Mouse (Mus musculus) neural tube, embryonic 14.5 days (tissue): ENCODE results near the gene Rab5a. TPM values are rescaled to one million over a fixed set of nuclear protein-coding genes. Genes with fewer than 3 reads are reported as not detected.

Source experiments
- ATAC-seq: fragments of 200-750 bp; cut with Nextera tagmentation; 2 replicates; pipeline ENCODE4 v1.8.0; 2017; ENCODE audit warnings: low read depth, mild to moderate bottlenecking, moderate TSS enrichment, moderate library complexity
- H3K27ac ChIP-seq: fragments of 300-500 bp; sonication (generic); 2 replicates; pipeline ENCODE4 v1.5.1; 2014; ENCODE audit warnings: low read depth, mild to moderate bottlenecking, control low read depth, low read length, moderate library complexity, mixed read lengths
- H3K27me3 ChIP-seq: fragments of 300-500 bp; sonication (generic); 2 replicates; pipeline ENCODE4 v1.6.1; 2014; ENCODE audit warnings: low read length; ENCODE audit not compliant: control insufficient read depth, insufficient read depth
- H3K36me3 ChIP-seq: fragments of 300-500 bp; sonication (generic); 2 replicates; pipeline ENCODE4 v1.6.1; 2014; ENCODE audit warnings: low read length, mixed read lengths; ENCODE audit not compliant: control insufficient read depth, insufficient read depth
- H3K4me1 ChIP-seq: fragments of 300-500 bp; sonication (generic); 2 replicates; pipeline ENCODE4 v1.6.1; 2014; ENCODE audit warnings: low read length; ENCODE audit not compliant: control insufficient read depth, insufficient read depth
- H3K4me2 ChIP-seq: fragments of 300-500 bp; sonication (generic); 2 replicates; pipeline ENCODE4 v1.6.1; 2014; ENCODE audit warnings: mild to moderate bottlenecking, low read depth, low read length, control low read depth
- H3K4me3 ChIP-seq: fragments of 300-500 bp; sonication (generic); 2 replicates; pipeline ENCODE4 v1.5.1; 2014; ENCODE audit warnings: low read depth, low read length, control low read depth, mixed read lengths
- H3K9ac ChIP-seq: fragments of 300-500 bp; sonication (generic); replicated peaks from 2 replicates; pipeline ENCODE4 v1.6.1; 2014; ENCODE audit warnings: low read depth, mild to moderate bottlenecking, control low read depth, low read length, mixed read lengths
- H3K9me3 ChIP-seq: fragments of 300-500 bp; sonication (generic); 2 replicates; pipeline ENCODE4 v1.6.1; 2016; ENCODE audit warnings: low read length; ENCODE audit not compliant: control insufficient read depth
- WGBS: fragments of 180-500 bp; shearing (Covaris S2); extraction: QIAGEN DNeasy Blood & Tissue Kit; methylation state at CpG from one replicate; pipeline ENCODE4 v1.1.7; 2014; 5-methylcytosine and 5-hydroxymethylcytosine counted together
- polyA plus RNA-seq: library from polyadenylated mRNA; unstranded; fragments of >200 nt; fragmentation: Nextera tagmentation; extraction: Ambion mirVana; gene quantifications from 2 replicates; pipeline ENCODE4 v1.2.1, GENCODE M21; 2014

The Rab5a gene
- polyA plus RNA-seq, 1 experiment from 2014 or later = 116 TPM

- H3K27ac ChIP-seq = peak overlapping the region; percentile 89
- H3K9ac ChIP-seq = peak overlapping the region; percentile 77
- no peaks in the 10 kb centered on the region for H3K9me3 ChIP-seq
- no peaks in the 10 kb centered on the region for H3K27me3 ChIP-seq
- peak overlapping the region; percentile 76 for H3K4me2 ChIP-seq
- H3K36me3 ChIP-seq = no peaks in the 10 kb centered on the region
- WGBS = 0% methylated on average over 33 of the region's 33 CpGs
- peak overlapping the region; percentile 80 for H3K4me3 ChIP-seq
- peaks cover 19% of the 10 kb centered on the region for H3K4me1 ChIP-seq
- no peak; the same call in 1 of the 2 replicates for ATAC-seq
Measured at GRCm38 (mm10) chr17:53479604-53480041, 589 bp downstream of the Rab5a start.

- 0 out of 2 replicates have a peak, but pooled peaks cover 1% of the 10 kb centered on the region for H3K36me3 ChIP-seq
- peak overlapping the region; percentile 76 for H3K4me2 ChIP-seq
- WGBS = 56% methylated on average over 7 of the region's 7 CpGs
- H3K9me3 ChIP-seq = no peaks in the 10 kb centered on the region
- ATAC-seq = no peak
- peaks cover 19% of the 10 kb centered on the region for H3K4me1 ChIP-seq
- H3K27me3 ChIP-seq = no peaks in the 10 kb centered on the region
- peak overlapping the region; percentile 77; the same call in 1 of the 2 replicates for H3K9ac ChIP-seq
- H3K27ac ChIP-seq = no peak overlapping the region
- peak overlapping the region; percentile 80 for H3K4me3 ChIP-seq
Measured at GRCm38 (mm10) chr17:53480433-53480832, 1.4 kb downstream of the Rab5a start.

- Histone ChIP-seq H3K27me3 (no peaks in the 10 kb centered on the region), H3K4me2 (no peak overlapping the region), H3K4me1 (no peaks in the 10 kb centered on the region), H3K27ac (no peak overlapping the region), H3K9ac (no peak overlapping the region), H3K9me3 (no peaks in the 10 kb centered on the region), H3K4me3 (no peak overlapping the region), H3K36me3 (0 out of 2 replicates have a peak, but pooled peaks cover 7% of the 10 kb centered on the region)
- no peak for ATAC-seq
- 97% methylated on average over 4 of the region's 4 CpGs for WGBS
Measured at GRCm38 (mm10) chr17:53488291-53489006, 9.4 kb downstream of the Rab5a start.

- Histone ChIP-seq H3K36me3 (0 out of 2 replicates have a peak, but pooled peaks cover 7% of the 10 kb centered on the region), H3K4me2 (no peak overlapping the region), H3K9ac (no peak overlapping the region), H3K27ac (no peak overlapping the region), H3K4me3 (no peak overlapping the region), H3K4me1 (no peaks in the 10 kb centered on the region), H3K27me3 (no peaks in the 10 kb centered on the region), H3K9me3 (no peaks in the 10 kb centered on the region)
- ATAC-seq = no peak
- 93% methylated on average over 1 of the region's 1 CpGs for WGBS
Measured at GRCm38 (mm10) chr17:53489007-53489378, 10.0 kb downstream of the Rab5a start.

- no peak overlapping the region for H3K27ac ChIP-seq
- H3K27me3 ChIP-seq = no peaks in the 10 kb centered on the region
- no peak overlapping the region for H3K4me3 ChIP-seq
- H3K36me3 ChIP-seq = peaks cover 20% of the 10 kb centered on the region; the same call in 1 of the 2 replicates
- H3K9ac ChIP-seq = no peak overlapping the region
- no peak for ATAC-seq
- H3K4me1 ChIP-seq = no peaks in the 10 kb centered on the region
- no peaks in the 10 kb centered on the region for H3K9me3 ChIP-seq
- H3K4me2 ChIP-seq = no peak overlapping the region
- 96% methylated on average over 2 of the region's 2 CpGs for WGBS
Measured at GRCm38 (mm10) chr17:53502966-53503365, 23.9 kb downstream of the Rab5a start.

GRCm38 (mm10) chr17:53512311-53512951 is 33.4 kb downstream of the Rab5a start:
- 85% methylated on average over 2 of the region's 2 CpGs for WGBS
- Histone ChIP-seq H3K4me3 (no peak overlapping the region), H3K4me2 (no peak overlapping the region), H3K27ac (no peak overlapping the region), H3K27me3 (no peaks in the 10 kb centered on the region), H3K4me1 (no peaks in the 10 kb centered on the region), H3K9ac (no peak overlapping the region), H3K36me3 (no peaks in the 10 kb centered on the region), H3K9me3 (no peaks in the 10 kb centered on the region)
- peak; percentile 65; the same call in 1 of the 2 replicates for ATAC-seq

GRCm38 (mm10) chr17:53519364-53519763 is 40.3 kb downstream of the Rab5a start:
- Histone ChIP-seq H3K4me1 (no peaks in the 10 kb centered on the region), H3K9me3 (no peaks in the 10 kb centered on the region), H3K27ac (no peak overlapping the region), H3K4me2 (no peak overlapping the region), H3K36me3 (no peaks in the 10 kb centered on the region), H3K9ac (no peak overlapping the region), H3K27me3 (no peaks in the 10 kb centered on the region), H3K4me3 (no peak overlapping the region)
- ATAC-seq = no peak

- Histone ChIP-seq H3K27me3 (no peaks in the 10 kb centered on the region), H3K9me3 (no peaks in the 10 kb centered on the region), H3K4me3 (no peak overlapping the region), H3K4me1 (no peaks in the 10 kb centered on the region), H3K4me2 (no peak overlapping the region), H3K27ac (no peak overlapping the region), H3K9ac (no peak overlapping the region), H3K36me3 (no peaks in the 10 kb centered on the region)
- ATAC-seq = no peak
Measured at GRCm38 (mm10) chr17:53520509-53520908, 41.5 kb downstream of the Rab5a start.

GRCm38 (mm10) chr17:53528034-53528433 is 49.0 kb downstream of the Rab5a start:
- 91% methylated on average over 2 of the region's 2 CpGs for WGBS
- no peaks in the 10 kb centered on the region for H3K36me3 ChIP-seq

More at GRCm38 (mm10) chr17:53528034-53528433, 49.0 kb downstream of the Rab5a start:
- Histone ChIP-seq H3K4me3 (no peak overlapping the region), H3K4me1 (no peaks in the 10 kb centered on the region), H3K27ac (no peak overlapping the region), H3K4me2 (no peak overlapping the region), H3K9me3 (no peaks in the 10 kb centered on the region), H3K27me3 (no peaks in the 10 kb centered on the region), H3K9ac (no peak overlapping the region)
- no peak for ATAC-seq
